In genomic region chr14:85507419-85508170, GRCm38 (mm10) we compare ENCODE assay signal across 17 mouse cellular contexts.
DNase-seq lines count a peak whose midpoint lies in the region; ATAC-seq and TF ChIP-seq lines count a peak whose summit lies in the region.
"Had no signal": no experiment of that assay in that cellular context is flagged by ENCODE, and none has a peak within 500 bp of the region (broad histone marks: within the 10 kb centered on the region; RNA-seq: fewer than 3 reads in every experiment).

No protein-coding gene starts in this region.

- H3K36me3 ChIP-seq in hindbrain, embryonic 11.5 days (ENCODE audit: control insufficient read depth, insufficient read depth, low read length): no peaks in the 10 kb centered on the region
- no peaks in the 10 kb centered on the region for H3K36me3 ChIP-seq in hindbrain, embryonic 10.5 days
- no peaks in the 10 kb centered on the region for H3K36me3 ChIP-seq in hindbrain, embryonic 13.5 days
- H3K36me3 ChIP-seq in midbrain, embryonic 15.5 days (replicated peaks): no peaks in the 10 kb centered on the region
- no peaks in the 10 kb centered on the region for H3K36me3 ChIP-seq in liver, postnatal 0 days (replicated peaks; ENCODE audit: insufficient read depth, low read length)
- H3K36me3 ChIP-seq: heart, embryonic 12.5 days; limb, embryonic 12.5 days had no signal

- H3K4me3 ChIP-seq in hindbrain, embryonic 11.5 days (ENCODE audit: low read depth, low read length): no peak overlapping the region
- no peak overlapping the region for H3K4me3 ChIP-seq in hindbrain, embryonic 10.5 days
- H3K4me3 ChIP-seq in hindbrain, embryonic 13.5 days: no peak overlapping the region
- H3K4me3 ChIP-seq in midbrain, embryonic 15.5 days: no peak overlapping the region
- no peak overlapping the region for H3K4me3 ChIP-seq in liver, postnatal 0 days (ENCODE audit: low read depth, low read length)
- H3K4me3 ChIP-seq: heart, embryonic 12.5 days; limb, embryonic 12.5 days had no signal

- no peak for TF ChIP-seq EP300 in liver, postnatal 0 days (IDR thresholded peaks at IDR 0.05; ENCODE audit: low read depth)

- no peak overlapping the region for H3K27ac ChIP-seq in hindbrain, embryonic 11.5 days (ENCODE audit: low read depth, low read length)
- no peak overlapping the region for H3K27ac ChIP-seq in hindbrain, embryonic 10.5 days
- H3K27ac ChIP-seq in hindbrain, embryonic 13.5 days: peak overlapping the region; percentile 6; the same call in 1 of the 2 replicates
- H3K27ac ChIP-seq in midbrain, embryonic 15.5 days: no peak overlapping the region
- no peak overlapping the region for H3K27ac ChIP-seq in liver, postnatal 0 days (ENCODE audit: low read depth)
- H3K27ac ChIP-seq: limb, embryonic 12.5 days; liver, embryonic 14.5 days had no signal

- DNase-seq in hindbrain, embryonic 11.5 days (ENCODE audit: low spot score): peak; percentile 29
- no peak for DNase-seq in hindbrain, embryonic 10.5 days (ENCODE audit: low spot score)
- no peak for DNase-seq in liver, postnatal 0 days
- DNase-seq in MN1 (ENCODE audit: low spot score): no peak
- DNase-seq: adrenal gland, adult 2 months; B cell, adult 2 months; cerebellum, adult 2 months; kidney, adult 2 months; lung, postnatal 10 days; right cerebral cortex, postnatal 14 days; thymus, postnatal 4 days had no signal

- peak; percentile 67 for ATAC-seq in hindbrain, embryonic 11.5 days (ENCODE audit: low FRiP score)
- peak; percentile 74 for ATAC-seq in hindbrain, embryonic 13.5 days (ENCODE audit: low FRiP score)
- peak; percentile 43; the same call in 1 of the 2 replicates for ATAC-seq in midbrain, embryonic 15.5 days (replicated peaks)
- no peak for ATAC-seq in liver, postnatal 0 days
- no peak for ATAC-seq in megakaryocyte progenitor cell, adult 5-6 weeks (replicated peaks; ENCODE audit: poor library complexity)

- TF ChIP-seq CTCF in liver, postnatal 0 days (IDR thresholded peaks at IDR 0.05; ENCODE audit: low read depth): no peak

- H3K4me2 ChIP-seq in hindbrain, embryonic 11.5 days (replicated peaks; ENCODE audit: low read depth, low read length): no peak overlapping the region
- H3K4me2 ChIP-seq in hindbrain, embryonic 13.5 days: no peak overlapping the region
- no peak overlapping the region for H3K4me2 ChIP-seq in midbrain, embryonic 15.5 days
- H3K4me2 ChIP-seq in liver, postnatal 0 days (ENCODE audit: low read depth, low read length): no peak overlapping the region
- H3K4me2 ChIP-seq: heart, embryonic 12.5 days; limb, embryonic 12.5 days had no signal

- no peak overlapping the region for H3K9ac ChIP-seq in hindbrain, embryonic 11.5 days (ENCODE audit: low read depth, low read length)
- no peak overlapping the region for H3K9ac ChIP-seq in hindbrain, embryonic 13.5 days
- no peak overlapping the region for H3K9ac ChIP-seq in midbrain, embryonic 15.5 days
- no peak overlapping the region for H3K9ac ChIP-seq in liver, postnatal 0 days (replicated peaks)
- H3K9ac ChIP-seq: heart, embryonic 12.5 days; limb, embryonic 12.5 days; liver, embryonic 14.5 days had no signal

- no peaks in the 10 kb centered on the region for H3K27me3 ChIP-seq in hindbrain, embryonic 11.5 days (ENCODE audit: control insufficient read depth, insufficient read depth, low read length)
- no peaks in the 10 kb centered on the region for H3K27me3 ChIP-seq in hindbrain, embryonic 10.5 days (ENCODE audit: insufficient read depth, poor library complexity, severe bottlenecking)
- no peaks in the 10 kb centered on the region for H3K27me3 ChIP-seq in hindbrain, embryonic 13.5 days
- no peaks in the 10 kb centered on the region for H3K27me3 ChIP-seq in midbrain, embryonic 15.5 days (replicated peaks)
- H3K27me3 ChIP-seq in liver, postnatal 0 days (ENCODE audit: insufficient read depth, low read length): no peaks in the 10 kb centered on the region
- H3K27me3 ChIP-seq: heart, embryonic 12.5 days; limb, embryonic 12.5 days had no signal

- WGBS in hindbrain, embryonic 11.5 days: 65% methylated on average over 2 of the region's 2 CpGs
- 77% methylated on average over 2 of the region's 2 CpGs for WGBS in hindbrain, embryonic 10.5 days
- 38% methylated on average over 2 of the region's 2 CpGs for WGBS in hindbrain, embryonic 13.5 days
- 63% methylated on average over 2 of the region's 2 CpGs for WGBS in midbrain, embryonic 15.5 days
- 50% methylated on average over 2 of the region's 2 CpGs for WGBS in liver, postnatal 0 days (ENCODE audit: insufficient replicate concordance)

- H3K4me1 ChIP-seq in hindbrain, embryonic 11.5 days (replicated peaks; ENCODE audit: control insufficient read depth, insufficient read depth, low read length): no peaks in the 10 kb centered on the region
- peaks cover 4% of the 10 kb centered on the region; the same call in 1 of the 2 replicates for H3K4me1 ChIP-seq in hindbrain, embryonic 10.5 days (replicated peaks)
- peaks cover 12% of the 10 kb centered on the region for H3K4me1 ChIP-seq in hindbrain, embryonic 13.5 days (replicated peaks)
- H3K4me1 ChIP-seq in midbrain, embryonic 15.5 days: no peaks in the 10 kb centered on the region; the same call in 1 of the 2 replicates
- H3K4me1 ChIP-seq in liver, postnatal 0 days (ENCODE audit: insufficient read depth): no peaks in the 10 kb centered on the region
- H3K4me1 ChIP-seq: limb, embryonic 12.5 days had no signal

- no peaks in the 10 kb centered on the region for H3K9me3 ChIP-seq in hindbrain, embryonic 11.5 days (ENCODE audit: control insufficient read depth, low read length)
- H3K9me3 ChIP-seq in hindbrain, embryonic 10.5 days: no peaks in the 10 kb centered on the region
- no peaks in the 10 kb centered on the region for H3K9me3 ChIP-seq in hindbrain, embryonic 13.5 days
- no peaks in the 10 kb centered on the region for H3K9me3 ChIP-seq in midbrain, embryonic 15.5 days
- no peaks in the 10 kb centered on the region for H3K9me3 ChIP-seq in liver, postnatal 0 days (ENCODE audit: low read length)
- H3K9me3 ChIP-seq: heart, embryonic 12.5 days; limb, embryonic 12.5 days had no signal

Comparison
In these comparisons a context has a peak if more than half of its experiments do, and no peak if none do; other contexts are left out.
1. ATAC-seq: peak in hindbrain, embryonic 11.5 days (single experiment), hindbrain, embryonic 13.5 days (single experiment) and midbrain, embryonic 15.5 days (single experiment); none in liver, postnatal 0 days (single experiment) and megakaryocyte progenitor cell, adult 5-6 weeks (single experiment).